Mouse (Mus musculus): Measurements from ENCODE around the gene 4930544D05Rik. TPM values are rescaled to one million over a fixed set of nuclear protein-coding genes. Genes with fewer than 3 reads are reported as not detected.

Gene 4930544D05Rik
- polyA plus RNA-seq, 1 experiment from 2014 or later = not detected

DNA sequence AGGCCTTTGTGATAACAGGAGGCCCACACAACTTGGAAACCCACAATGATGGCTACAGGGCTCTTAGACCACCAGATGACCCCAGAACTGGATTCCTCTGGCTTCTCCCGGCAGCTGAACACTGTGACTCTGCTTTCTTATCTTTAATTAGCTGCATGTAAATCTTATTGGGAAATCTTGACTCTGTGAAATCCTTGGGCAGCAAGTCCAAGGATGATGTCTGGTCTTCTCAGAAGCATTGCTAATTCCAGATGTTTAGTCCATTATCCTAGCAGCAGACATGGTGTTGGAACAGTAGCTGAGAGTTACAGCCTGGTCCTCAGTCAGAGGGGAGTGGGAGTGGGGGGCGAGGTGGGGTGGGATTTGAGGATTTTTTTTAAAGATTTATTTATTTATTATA, 12.8 kb downstream of the 4930544D05Rik start:
- no peak for ATAC-seq (ENCODE audit: low FRiP score, low read depth)
- H3K36me3 ChIP-seq = no peaks in the 10 kb centered on the region
- 82% methylated on average over 2 of the region's 2 CpGs for WGBS
- no peak overlapping the region for H3K27ac ChIP-seq (replicated peaks)
- peaks cover 4% of the 10 kb centered on the region; the same call in 1 of the 2 replicates for H3K27me3 ChIP-seq
- H3K4me2 ChIP-seq (replicated peaks) = no peak overlapping the region
- no peaks in the 10 kb centered on the region for H3K9me3 ChIP-seq
- no peak overlapping the region for H3K4me3 ChIP-seq
- no peak overlapping the region for H3K9ac ChIP-seq (replicated peaks)
- H3K4me1 ChIP-seq = no peaks in the 10 kb centered on the region

DNA sequence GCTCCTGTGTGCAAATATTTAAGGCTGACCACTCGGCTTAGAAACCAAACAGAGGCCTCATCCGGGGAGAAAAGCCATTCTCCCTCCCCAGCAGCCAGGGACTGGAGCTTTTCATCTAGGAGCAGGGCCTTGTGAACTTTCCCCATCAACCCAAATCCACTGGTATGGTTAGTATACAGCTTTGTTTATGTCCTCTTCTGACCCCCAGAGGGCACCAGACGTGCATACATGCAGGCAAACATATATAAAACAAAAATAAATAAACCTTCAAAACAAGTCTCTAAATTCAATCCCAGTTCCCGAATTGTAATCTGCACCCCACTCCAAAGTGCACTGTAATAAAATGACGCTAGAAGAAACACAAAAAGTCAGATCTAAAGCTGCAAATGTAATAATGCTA, 13.9 kb downstream of the 4930544D05Rik start:
- 60% methylated on average over 5 of the region's 5 CpGs for WGBS
- Histone ChIP-seq H3K4me3 (no peak overlapping the region), H3K36me3 (no peaks in the 10 kb centered on the region), H3K9ac (replicated peaks) (no peak overlapping the region), H3K9me3 (no peaks in the 10 kb centered on the region), H3K27ac (replicated peaks) (no peak overlapping the region), H3K27me3 (no peaks in the 10 kb centered on the region; the same call in 1 of the 2 replicates), H3K4me1 (no peaks in the 10 kb centered on the region), H3K4me2 (replicated peaks) (no peak overlapping the region)
- ATAC-seq (ENCODE audit: low FRiP score, low read depth) = no peak

GRCm38 (mm10) chr11:70630129-70630528, 14.5 kb downstream of the 4930544D05Rik start:
- no peak for ATAC-seq (ENCODE audit: low FRiP score, low read depth)
- no peak overlapping the region for H3K9ac ChIP-seq (replicated peaks)
- no peaks in the 10 kb centered on the region for H3K36me3 ChIP-seq
- no peaks in the 10 kb centered on the region; the same call in 1 of the 2 replicates for H3K27me3 ChIP-seq
- H3K4me3 ChIP-seq = no peak overlapping the region
- H3K9me3 ChIP-seq = no peaks in the 10 kb centered on the region
- H3K27ac ChIP-seq (replicated peaks) = no peak overlapping the region
- 69% methylated on average over 7 of the region's 7 CpGs for WGBS
- H3K4me2 ChIP-seq (replicated peaks) = no peak overlapping the region
- no peaks in the 10 kb centered on the region for H3K4me1 ChIP-seq

GRCm38 (mm10) chr11:70635601-70636000, 20.0 kb downstream of the 4930544D05Rik start:
- Histone ChIP-seq H3K9me3 (no peaks in the 10 kb centered on the region), H3K4me2 (replicated peaks) (no peak overlapping the region), H3K27me3 (no peaks in the 10 kb centered on the region), H3K36me3 (no peaks in the 10 kb centered on the region), H3K4me1 (no peaks in the 10 kb centered on the region), H3K4me3 (no peak overlapping the region), H3K27ac (replicated peaks) (no peak overlapping the region), H3K9ac (replicated peaks) (no peak overlapping the region)
- no peak for ATAC-seq (ENCODE audit: low FRiP score, low read depth)
- 84% methylated on average over 4 of the region's 4 CpGs for WGBS

GRCm38 (mm10) chr11:70637764-70638163, 22.1 kb downstream of the 4930544D05Rik start:
- no peak overlapping the region for H3K4me2 ChIP-seq (replicated peaks)
- no peaks in the 10 kb centered on the region for H3K27me3 ChIP-seq
- H3K27ac ChIP-seq (replicated peaks) = no peak overlapping the region
- ATAC-seq (ENCODE audit: low FRiP score, low read depth) = no peak
- no peaks in the 10 kb centered on the region for H3K36me3 ChIP-seq
- H3K9ac ChIP-seq (replicated peaks) = no peak overlapping the region
- WGBS = 88% methylated on average over 1 of the region's 1 CpGs
- H3K4me1 ChIP-seq = no peaks in the 10 kb centered on the region
- H3K4me3 ChIP-seq = no peak overlapping the region
- H3K9me3 ChIP-seq = no peaks in the 10 kb centered on the region

GRCm38 (mm10) chr11:70638293-70638692, 22.6 kb downstream of the 4930544D05Rik start:
- Histone ChIP-seq H3K4me2 (replicated peaks) (no peak overlapping the region), H3K36me3 (0 out of 2 replicates have a peak, but pooled peaks cover 3% of the 10 kb centered on the region), H3K9me3 (no peaks in the 10 kb centered on the region), H3K4me3 (no peak overlapping the region), H3K9ac (replicated peaks) (no peak overlapping the region), H3K4me1 (no peaks in the 10 kb centered on the region), H3K27me3 (no peaks in the 10 kb centered on the region), H3K27ac (replicated peaks) (no peak overlapping the region)
- no peak for ATAC-seq (ENCODE audit: low FRiP score, low read depth)
- 94% methylated on average over 1 of the region's 1 CpGs for WGBS

DNA sequence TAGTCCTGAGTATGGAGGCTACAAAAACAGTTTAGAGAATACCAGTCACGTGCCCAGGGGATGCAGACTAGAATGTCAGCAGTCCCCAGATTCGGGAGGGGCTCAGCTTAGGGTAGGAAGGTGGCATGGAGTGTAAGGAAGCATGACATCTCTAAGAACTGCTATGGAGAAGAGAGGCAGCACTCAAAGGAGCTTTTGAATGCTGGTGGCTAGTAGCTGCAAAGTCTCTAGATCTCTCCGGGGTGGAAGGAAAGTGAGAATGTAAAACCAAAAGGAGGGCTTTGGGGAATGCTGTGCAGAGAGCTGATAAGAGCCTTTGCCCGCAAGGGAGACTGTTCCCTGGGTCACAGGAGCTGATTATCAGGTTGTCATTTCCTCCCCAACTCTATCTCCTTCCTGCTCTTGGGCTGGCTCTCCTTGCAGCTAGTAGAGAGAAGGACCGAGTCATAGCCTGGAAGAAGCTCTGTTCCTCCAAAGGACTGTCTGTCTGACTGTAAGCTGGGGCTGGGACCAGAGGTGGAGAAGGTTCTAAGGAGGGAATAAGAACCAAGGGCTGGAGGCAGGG, 23.1 kb downstream of the 4930544D05Rik start, which contains the start of gene Gp1ba:
Gene Gp1ba, plus strand, starts transcription at position 409 of the 565 bp plus-strand sequence.
- H3K4me3 ChIP-seq = no peak within 1 kb of the TSS
- H3K4me1 ChIP-seq = no peaks in the 10 kb centered on the region
- no peak within 1 kb of the TSS for H3K27ac ChIP-seq (replicated peaks)
- no peaks in the 10 kb centered on the region for H3K9me3 ChIP-seq
- 0 out of 2 replicates have a peak, but pooled peaks cover 3% of the 10 kb centered on the region for H3K36me3 ChIP-seq
- ATAC-seq (ENCODE audit: low FRiP score, low read depth) = no peak
- no peaks in the 10 kb centered on the region for H3K27me3 ChIP-seq
- no peak within 1 kb of the TSS for H3K4me2 ChIP-seq (replicated peaks)
- 56% methylated on average over 5 of the region's 5 CpGs for WGBS
- no peak within 1 kb of the TSS for H3K9ac ChIP-seq (replicated peaks)

GRCm38 (mm10) chr11:70639976-70640375, 24.3 kb downstream of the 4930544D05Rik start:
- Histone ChIP-seq H3K4me1 (peaks cover 5% of the 10 kb centered on the region), H3K36me3 (peaks cover 14% of the 10 kb centered on the region), H3K4me2 (replicated peaks) (no peak overlapping the region), H3K9ac (replicated peaks) (no peak overlapping the region), H3K27ac (replicated peaks) (no peak overlapping the region), H3K4me3 (no peak overlapping the region), H3K27me3 (no peaks in the 10 kb centered on the region), H3K9me3 (no peaks in the 10 kb centered on the region)
- WGBS = 86% methylated on average over 8 of the region's 8 CpGs
- no peak for ATAC-seq (ENCODE audit: low FRiP score, low read depth)

- WGBS = 87% methylated on average over 7 of the region's 7 CpGs
- H3K9me3 ChIP-seq = no peaks in the 10 kb centered on the region
- H3K9ac ChIP-seq (replicated peaks) = no peak overlapping the region
- no peaks in the 10 kb centered on the region for H3K27me3 ChIP-seq
- peaks cover 20% of the 10 kb centered on the region for H3K36me3 ChIP-seq
- no peak overlapping the region for H3K4me3 ChIP-seq
- H3K4me1 ChIP-seq = peaks cover 18% of the 10 kb centered on the region
- no peak overlapping the region for H3K27ac ChIP-seq (replicated peaks)
- no peak overlapping the region for H3K4me2 ChIP-seq (replicated peaks)
- ATAC-seq (ENCODE audit: low FRiP score, low read depth) = no peak
These were observed 25.6 kb downstream of the 4930544D05Rik start for GRCm38 (mm10) chr11:70641241-70641640.

GRCm38 (mm10) chr11:70643051-70643450, 27.4 kb downstream of the 4930544D05Rik start:
- H3K4me1 ChIP-seq = peaks cover 22% of the 10 kb centered on the region
- no peak overlapping the region for H3K4me3 ChIP-seq
- H3K9me3 ChIP-seq = no peaks in the 10 kb centered on the region
- no peak overlapping the region for H3K9ac ChIP-seq (replicated peaks)
- peaks cover 20% of the 10 kb centered on the region for H3K36me3 ChIP-seq
- ATAC-seq (ENCODE audit: low FRiP score, low read depth) = no peak
- no peaks in the 10 kb centered on the region for H3K27me3 ChIP-seq
- 91% methylated on average over 6 of the region's 6 CpGs for WGBS
- no peak overlapping the region for H3K27ac ChIP-seq (replicated peaks)
- no peak overlapping the region for H3K4me2 ChIP-seq (replicated peaks)

DNA sequence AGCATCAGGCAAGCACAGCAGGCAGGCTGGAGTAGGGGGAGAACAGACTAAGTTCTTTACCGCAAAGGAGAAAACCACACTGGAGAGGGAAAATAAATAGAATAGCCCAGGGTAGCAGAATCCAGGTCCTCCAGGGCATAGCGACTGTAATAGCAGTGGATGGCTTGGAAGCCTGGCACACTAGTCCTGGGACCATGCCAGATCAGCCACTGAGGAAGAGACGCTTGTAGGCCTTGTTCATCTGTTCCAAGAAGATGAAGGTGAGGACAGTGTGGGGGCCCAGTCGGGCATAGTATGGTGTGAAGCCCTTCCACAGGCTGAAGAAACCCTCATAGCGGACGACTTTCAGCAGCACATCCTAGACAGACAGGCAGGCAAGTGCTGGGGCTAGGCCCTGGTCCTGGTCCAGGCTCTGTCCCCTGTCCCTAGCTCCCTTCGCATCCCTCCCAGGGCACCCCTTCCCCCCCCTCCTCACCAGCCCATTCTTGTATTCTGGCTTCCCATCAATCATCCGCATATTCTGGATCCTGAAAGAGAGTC, 29.0 kb downstream of the 4930544D05Rik start:
- Histone ChIP-seq H3K4me3 (no peak overlapping the region), H3K4me1 (peaks cover 36% of the 10 kb centered on the region), H3K27ac (replicated peaks) (no peak overlapping the region), H3K27me3 (no peaks in the 10 kb centered on the region), H3K9me3 (no peaks in the 10 kb centered on the region), H3K36me3 (peaks cover 31% of the 10 kb centered on the region), H3K4me2 (replicated peaks) (no peak overlapping the region), H3K9ac (replicated peaks) (no peak overlapping the region)
- 95% methylated on average over 8 of the region's 8 CpGs for WGBS
- no peak for ATAC-seq (ENCODE audit: low FRiP score, low read depth)

GRCm38 (mm10) chr11:70645461-70646258, 30.0 kb downstream of the 4930544D05Rik start:
- no peak for ATAC-seq (ENCODE audit: low FRiP score, low read depth)
- Histone ChIP-seq H3K4me3 (peak overlapping the region; percentile 68), H3K36me3 (peaks cover 41% of the 10 kb centered on the region), H3K4me2 (replicated peaks) (peak overlapping the region; percentile 84), H3K9ac (replicated peaks) (peak overlapping the region; percentile 86), H3K27ac (replicated peaks) (peak overlapping the region; percentile 88), H3K4me1 (peaks cover 36% of the 10 kb centered on the region), H3K9me3 (no peaks in the 10 kb centered on the region), H3K27me3 (no peaks in the 10 kb centered on the region)
- 93% methylated on average over 12 of the region's 12 CpGs for WGBS

Data from midbrain, embryonic 12.5 days (tissue).